Mouse (Mus musculus) G1E (cell line): ENCODE results near the gene Epha5. TPM values are rescaled to one million over a fixed set of nuclear protein-coding genes. Genes with fewer than 3 reads are reported as not detected.

Source experiments
- ATAC-seq: 2 replicates; pipeline ENCODE4 v1.8.0; 2016; ENCODE audit warnings: mild to moderate bottlenecking; ENCODE audit not compliant: insufficient number of reproducible peaks, poor library complexity, low FRiP score, severe bottlenecking; ENCODE audit errors: extremely low read depth
- DNase-seq: peaks from one replicate; pipeline ENCODE4 v3.0.0; 2012; ENCODE audit warnings: low spot score
- H3K27me3 ChIP-seq: 2 replicates; pipeline ENCODE4 v1.6.1; 2012; ENCODE audit warnings: mild to moderate bottlenecking, low read length, inconsistent platforms; ENCODE audit not compliant: insufficient read depth
- H3K36me3 ChIP-seq: replicated peaks from 2 replicates; pipeline ENCODE3; 2012; ENCODE audit warnings: mild to moderate bottlenecking, inconsistent platforms
- H3K4me1 ChIP-seq: 2 replicates; pipeline ENCODE4 v1.6.1; 2012; ENCODE audit warnings: low read depth, low read length, inconsistent platforms, mixed read lengths; ENCODE audit not compliant: insufficient read depth
- H3K4me3 ChIP-seq: 2 replicates; pipeline ENCODE4 v1.5.1; 2012; ENCODE audit warnings: low read depth, mild to moderate bottlenecking, inconsistent platforms, low read length, moderate library complexity, mixed read lengths
- H3K9me3 ChIP-seq: replicated peaks from 2 replicates; pipeline ENCODE4 v1.6.1; 2012; ENCODE audit warnings: inconsistent platforms
- CTCF ChIP-seq: IDR thresholded peaks from 2 replicates; pipeline ENCODE4 v1.5.1; 2012; ENCODE audit warnings: low read depth, low read length, inconsistent platforms, mixed read lengths
- GATA1 ChIP-seq: IDR thresholded peaks from 2 replicates; pipeline ENCODE4 v1.6.1; 2012; ENCODE audit warnings: borderline replicate concordance, low read length, inconsistent platforms, mixed read lengths
- GATA2 ChIP-seq: IDR thresholded peaks from 2 replicates; pipeline ENCODE4 v1.6.1; 2012; ENCODE audit warnings: low read depth, low read length, inconsistent platforms, borderline replicate concordance
- POLR2AphosphoS5 ChIP-seq: IDR thresholded peaks from 2 replicates; pipeline ENCODE4 v1.6.1; 2012; ENCODE audit warnings: low read depth, low read length, inconsistent platforms; ENCODE audit not compliant: insufficient replicate concordance
- TAL1 ChIP-seq: conservative IDR thresholded peaks from 2 replicates; pipeline ENCODE4 v1.6.1; 2012; ENCODE audit warnings: low read depth, low read length, inconsistent platforms, mixed read lengths
- polyA plus RNA-seq: library from polyadenylated mRNA; stranded (reverse); fragments of >175 nt; gene quantifications from 2 replicates; pipeline ENCODE4 v1.2.3, GENCODE M21; 2012
- total RNA-seq, 2 experiments: library from RNA; stranded (forward) in 1 of 2; stranded (reverse) in 1 of 2; fragments of 200-1000 nt in 1 of 2; fragments of >200 nt in 1 of 2; fragmentation: Nextera tagmentation in 1 of 2; gene quantifications; 2 replicates each; pipeline ENCODE4 v1.2.3; 2014 to 2017

Epha5 gene
- total RNA-seq (2014; fragmentation: Nextera tagmentation) (not detected in 2 replicates), total RNA-seq (2017) (0.22 and 0.23 TPM in 2 replicates), polyA plus RNA-seq (not detected in 2 replicates)

GRCm38 (mm10) chr5:84417062-84417879 lies at the start of gene Epha5:
Epha5 (minus strand) TSS chr5:84417382.
- H3K36me3 ChIP-seq = no peaks in the 10 kb centered on the region
- DNase-seq = no peak
- TF ChIP-seq POLR2AphosphoS5 = no peak
- H3K4me1 ChIP-seq = no peaks in the 10 kb centered on the region
- no peak for ATAC-seq
- H3K4me3 ChIP-seq = no peak within 1 kb of the TSS
- no peaks in the 10 kb centered on the region for H3K27me3 ChIP-seq
- peaks cover 18% of the 10 kb centered on the region for H3K9me3 ChIP-seq

GRCm38 (mm10) chr5:84456216-84456615 lies 39.0 kb upstream of the Epha5 start:
- Histone ChIP-seq H3K9me3 (peaks cover 2% of the 10 kb centered on the region), H3K4me3 (no peak overlapping the region), H3K4me1 (no peaks in the 10 kb centered on the region), H3K27me3 (no peaks in the 10 kb centered on the region), H3K36me3 (no peaks in the 10 kb centered on the region)
- no peak for ATAC-seq
- TF ChIP-seq POLR2AphosphoS5 (no peak), CTCF (no peak), TAL1 (no peak), GATA1 (no peak), GATA2 (no peak)
- no peak for DNase-seq

- TF ChIP-seq POLR2AphosphoS5 (no peak), GATA1 (no peak), GATA2 (no peak), CTCF (no peak), TAL1 (no peak)
- no peak for ATAC-seq
- DNase-seq = no peak
Measured at GRCm38 (mm10) chr5:84454641-84455040, 37.5 kb upstream of the Epha5 start.

GRCm38 (mm10) chr5:84453839-84454238 lies 36.7 kb upstream of the Epha5 start:
- ATAC-seq (no peak), DNase-seq (no peak)
- Histone ChIP-seq H3K36me3 (no peaks in the 10 kb centered on the region), H3K9me3 (peaks cover 6% of the 10 kb centered on the region), H3K4me3 (no peak overlapping the region), H3K27me3 (no peaks in the 10 kb centered on the region), H3K4me1 (no peaks in the 10 kb centered on the region)
- TF ChIP-seq POLR2AphosphoS5 (no peak), CTCF (no peak), GATA2 (no peak), TAL1 (no peak), GATA1 (no peak)

More at GRCm38 (mm10) chr5:84454641-84455040, 37.5 kb upstream of the Epha5 start:
- H3K36me3 ChIP-seq = no peaks in the 10 kb centered on the region
- peaks cover 6% of the 10 kb centered on the region for H3K9me3 ChIP-seq
- no peaks in the 10 kb centered on the region for H3K4me1 ChIP-seq
- H3K27me3 ChIP-seq = no peaks in the 10 kb centered on the region
- no peak overlapping the region for H3K4me3 ChIP-seq

GRCm38 (mm10) chr5:84440232-84440631 lies 23.1 kb upstream of the Epha5 start:
- DNase-seq (no peak), ATAC-seq (no peak)
- H3K36me3 ChIP-seq = no peaks in the 10 kb centered on the region
- no peak for TF ChIP-seq TAL1
- no peak for TF ChIP-seq CTCF
- no peak for TF ChIP-seq GATA1
- no peak for TF ChIP-seq POLR2AphosphoS5
- no peak for TF ChIP-seq GATA2
- H3K27me3 ChIP-seq = no peaks in the 10 kb centered on the region
- H3K4me3 ChIP-seq = no peak overlapping the region
- H3K4me1 ChIP-seq = no peaks in the 10 kb centered on the region
- no peaks in the 10 kb centered on the region for H3K9me3 ChIP-seq

GRCm38 (mm10) chr5:84415961-84416821 lies 991 bp downstream of the Epha5 start:
- TF ChIP-seq GATA2 (no peak), TAL1 (no peak), CTCF (no peak), POLR2AphosphoS5 (no peak), GATA1 (no peak)
- no peak for DNase-seq
- Histone ChIP-seq H3K9me3 (peaks cover 18% of the 10 kb centered on the region), H3K36me3 (no peaks in the 10 kb centered on the region), H3K4me3 (no peak overlapping the region), H3K27me3 (no peaks in the 10 kb centered on the region), H3K4me1 (no peaks in the 10 kb centered on the region)
- ATAC-seq = no peak
